Mouse (Mus musculus) frontal cortex, postnatal 25 days (tissue): Measurements from ENCODE around the gene Paox.

Source experiments
- DNase-seq, 2 experiments: peaks; one replicate each; pipeline ENCODE4 v3.0.0; 2022; ENCODE audit warnings: low spot score in 2 of 2

The Paox gene

GRCm38 (mm10) chr7:140115583-140116328 is at the start of gene Paox:
Gene Paox (plus strand): TSS chr7:140115799.
- DNase-seq = peak in 1 of 2 experiments; percentile 35

- no peak for DNase-seq
Measured at GRCm38 (mm10) chr7:140067397-140067796, 48.2 kb upstream of the Paox start.

- no peak for DNase-seq
Measured at GRCm38 (mm10) chr7:140070042-140070711, 45.4 kb upstream of the Paox start.

- no peak for DNase-seq
Measured at GRCm38 (mm10) chr7:140077698-140078097, 37.9 kb upstream of the Paox start.

- DNase-seq = peak in 1 of 2 experiments; percentile 62
Measured at GRCm38 (mm10) chr7:140078711-140079110, 36.9 kb upstream of the Paox start.

GRCm38 (mm10) chr7:140080503-140081156 is 35.0 kb upstream of the Paox start:
- peak; percentile 65 to 85 for DNase-seq

GRCm38 (mm10) chr7:140081408-140082241 is 34.0 kb upstream of the Paox start:
- DNase-seq = peak; percentile 33 to 35

- peak; percentile 70 to 85 for DNase-seq
Measured at GRCm38 (mm10) chr7:140082242-140082678, 33.3 kb upstream of the Paox start, which contains the start of gene Caly. Gene Caly (minus strand): TSS chr7:140082548.

GRCm38 (mm10) chr7:140090601-140091000 is 25.0 kb upstream of the Paox start:
- DNase-seq = no peak

GRCm38 (mm10) chr7:140092924-140093528 is 22.6 kb upstream of the Paox start, which contains the start of gene Prap1:
Gene Prap1 (plus strand): TSS chr7:140093395.
- no peak for DNase-seq

GRCm38 (mm10) chr7:140094954-140095353 is 20.6 kb upstream of the Paox start:
- DNase-seq = no peak

GRCm38 (mm10) chr7:140095556-140095955 is 20.0 kb upstream of the Paox start:
- no peak for DNase-seq

- no peak for DNase-seq
Measured at GRCm38 (mm10) chr7:140096055-140096454, 19.5 kb upstream of the Paox start.

GRCm38 (mm10) chr7:140098466-140098865 is 17.1 kb upstream of the Paox start:
- DNase-seq = no peak

GRCm38 (mm10) chr7:140101498-140101897 is 14.1 kb upstream of the Paox start:
- no peak for DNase-seq

GRCm38 (mm10) chr7:140101993-140102860 is 13.4 kb upstream of the Paox start, which contains the start of gene Fuom:
Gene Fuom (minus strand): TSS chr7:140102441.
- DNase-seq = peak; percentile 59 to 74

- no peak for DNase-seq
Measured at GRCm38 (mm10) chr7:140104009-140104408, 11.6 kb upstream of the Paox start.

GRCm38 (mm10) chr7:140111943-140112342 is 3.7 kb upstream of the Paox start:
- DNase-seq = no peak

- peak; percentile 61 to 73 for DNase-seq
Measured at GRCm38 (mm10) chr7:140116329-140117054, 893 bp downstream of the Paox start, which contains the start of gene Echs1. Gene Echs1 (minus strand): TSS chr7:140116476.
